Mouse (Mus musculus) forebrain, embryonic 13.5 days (tissue): Measurements from ENCODE around the gene Minpp1. TPM values are rescaled to one million over a fixed set of nuclear protein-coding genes. Genes with fewer than 3 reads are reported as not detected.
"Not testable (repeated sequence)": the region's sequence is repeated elsewhere in the genome, so short reads cannot be mapped to it uniquely, and the experiment has no call there.

ENCODE experiments used
- ATAC-seq: fragments of 200-750 bp; cut with Nextera tagmentation; 2 replicates; pipeline ENCODE4 v1.8.0; 2017
- H3K27ac ChIP-seq: fragments of 300-500 bp; sonication (generic); 2 replicates; pipeline ENCODE4 v1.5.1; 2015; ENCODE audit warnings: inconsistent platforms, mild to moderate bottlenecking, moderate library complexity
- H3K27me3 ChIP-seq: fragments of 300-500 bp; sonication (generic); 2 replicates; pipeline ENCODE4 v1.6.1; 2015; ENCODE audit warnings: mild to moderate bottlenecking, inconsistent platforms
- H3K36me3 ChIP-seq: fragments of 300-500 bp; sonication (generic); 2 replicates; pipeline ENCODE4 v1.6.1; 2015; ENCODE audit warnings: mild to moderate bottlenecking, inconsistent platforms; ENCODE audit not compliant: poor library complexity, severe bottlenecking
- H3K4me1 ChIP-seq: fragments of 300-500 bp; sonication (generic); 2 replicates; pipeline ENCODE4 v1.6.1; 2015; ENCODE audit warnings: inconsistent platforms
- H3K4me2 ChIP-seq: fragments of 300-500 bp; sonication (generic); 2 replicates; pipeline ENCODE4 v1.6.1; 2015; ENCODE audit warnings: inconsistent platforms, mild to moderate bottlenecking, moderate library complexity
- H3K4me3 ChIP-seq: fragments of 300-500 bp; sonication (generic); 2 replicates; pipeline ENCODE4 v1.5.1; 2015; ENCODE audit warnings: mild to moderate bottlenecking, inconsistent platforms
- H3K9ac ChIP-seq: fragments of 300-500 bp; sonication (generic); 2 replicates; pipeline ENCODE4 v1.6.1; 2015; ENCODE audit warnings: mild to moderate bottlenecking, inconsistent platforms
- H3K9me3 ChIP-seq: fragments of 300-500 bp; sonication (generic); replicated peaks from 2 replicates; pipeline ENCODE4 v1.6.1; 2016; ENCODE audit warnings: inconsistent platforms
- WGBS: fragments of 180-500 bp; shearing (Covaris S2); methylation state at CpG from one replicate; pipeline ENCODE4 v1.1.7; 2015; 5-methylcytosine and 5-hydroxymethylcytosine counted together
- polyA plus RNA-seq: library from polyadenylated mRNA; unstranded; fragments of >200 nt; fragmentation: Nextera tagmentation; extraction: Ambion mirVana; gene quantifications from 2 replicates; pipeline ENCODE4 v1.2.1, GENCODE M21; 2015

Gene Minpp1
- polyA plus RNA-seq, 1 experiment from 2014 or later: 38.6 TPM

- Histone ChIP-seq H3K27ac (no peak overlapping the region), H3K27me3 (no peaks in the 10 kb centered on the region), H3K9ac (no peak overlapping the region), H3K36me3 (no peaks in the 10 kb centered on the region), H3K4me3 (no peak overlapping the region), H3K4me2 (no peak overlapping the region), H3K9me3 (no peaks in the 10 kb centered on the region), H3K4me1 (no peaks in the 10 kb centered on the region)
- ATAC-seq: 0 out of 2 replicates have a peak, but pooled peaks have one; percentile 36
- WGBS: 90% methylated on average over 13 of the region's 13 CpGs
Measured at GRCm38 (mm10) chr19:32470570-32471263, 14.9 kb upstream of the Minpp1 start.

- Histone ChIP-seq H3K9ac (no peak overlapping the region), H3K4me1 (no peaks in the 10 kb centered on the region), H3K27ac (no peak overlapping the region), H3K27me3 (no peaks in the 10 kb centered on the region), H3K36me3 (no peaks in the 10 kb centered on the region), H3K4me3 (no peak overlapping the region), H3K4me2 (no peak overlapping the region), H3K9me3 (no peaks in the 10 kb centered on the region)
- no peak for ATAC-seq
- WGBS: 90% methylated on average over 12 of the region's 12 CpGs
Measured at GRCm38 (mm10) chr19:32476016-32476711, 9.4 kb upstream of the Minpp1 start.

- H3K9me3 ChIP-seq: no peaks in the 10 kb centered on the region
- no peak overlapping the region for H3K4me2 ChIP-seq
- no peaks in the 10 kb centered on the region for H3K4me1 ChIP-seq
- H3K9ac ChIP-seq: no peak overlapping the region
- ATAC-seq: no peak
- H3K27me3 ChIP-seq: no peaks in the 10 kb centered on the region
- no peak overlapping the region for H3K4me3 ChIP-seq
- H3K36me3 ChIP-seq: no peaks in the 10 kb centered on the region
- WGBS: 82% methylated on average over 4 of the region's 4 CpGs
- no peak overlapping the region for H3K27ac ChIP-seq
Measured at GRCm38 (mm10) chr19:32476712-32477052, 8.9 kb upstream of the Minpp1 start.

- 89% methylated on average over 5 of the region's 5 CpGs for WGBS
- Histone ChIP-seq H3K9ac (no peak overlapping the region), H3K27me3 (no peaks in the 10 kb centered on the region), H3K4me3 (no peak overlapping the region), H3K27ac (no peak overlapping the region), H3K9me3 (no peaks in the 10 kb centered on the region), H3K4me2 (no peak overlapping the region), H3K36me3 (no peaks in the 10 kb centered on the region), H3K4me1 (peaks cover 6% of the 10 kb centered on the region)
- no peak for ATAC-seq
Measured at GRCm38 (mm10) chr19:32480255-32480654, 5.3 kb upstream of the Minpp1 start.

- no peaks in the 10 kb centered on the region for H3K36me3 ChIP-seq
- no peak overlapping the region for H3K4me3 ChIP-seq
- H3K27ac ChIP-seq: no peak overlapping the region
- 91% methylated on average over 8 of the region's 8 CpGs for WGBS
- no peaks in the 10 kb centered on the region for H3K9me3 ChIP-seq
- no peaks in the 10 kb centered on the region for H3K27me3 ChIP-seq
- H3K9ac ChIP-seq: no peak overlapping the region
- no peak overlapping the region for H3K4me2 ChIP-seq
- H3K4me1 ChIP-seq: peaks cover 6% of the 10 kb centered on the region
- ATAC-seq: no peak
Measured at GRCm38 (mm10) chr19:32480791-32481442, 4.7 kb upstream of the Minpp1 start.

- ATAC-seq: no peak
- H3K27me3 ChIP-seq: no peaks in the 10 kb centered on the region
- no peaks in the 10 kb centered on the region for H3K9me3 ChIP-seq
- peaks cover 8% of the 10 kb centered on the region for H3K4me1 ChIP-seq
- H3K9ac ChIP-seq: no peak overlapping the region
- no peak overlapping the region for H3K4me3 ChIP-seq
- no peaks in the 10 kb centered on the region for H3K36me3 ChIP-seq
- no peak overlapping the region for H3K27ac ChIP-seq
- WGBS: 78% methylated on average over 4 of the region's 4 CpGs
- no peak overlapping the region for H3K4me2 ChIP-seq
Measured at GRCm38 (mm10) chr19:32481511-32481910, 4.1 kb upstream of the Minpp1 start.

- Histone ChIP-seq H3K27me3 (no peaks in the 10 kb centered on the region), H3K27ac (peak overlapping the region; percentile 90), H3K9me3 (no peaks in the 10 kb centered on the region), H3K4me3 (peak overlapping the region; percentile 75), H3K9ac (peak overlapping the region; percentile 78), H3K4me2 (peak overlapping the region; percentile 79), H3K36me3 (no peaks in the 10 kb centered on the region), H3K4me1 (peaks cover 23% of the 10 kb centered on the region)
- peak; percentile 3 for ATAC-seq
- WGBS: 17% methylated on average over 13 of the region's 13 CpGs
Measured at GRCm38 (mm10) chr19:32484941-32485660, 468 bp upstream of the Minpp1 start.

GRCm38 (mm10) chr19:32486106-32486724 lies 646 bp downstream of the Minpp1 start:
- H3K9me3 ChIP-seq, H3K27me3 ChIP-seq, H3K36me3 ChIP-seq: not testable (repeated sequence)
- peak overlapping the region; percentile 90 for H3K27ac ChIP-seq
- WGBS: 2% methylated on average over 47 of the region's 47 CpGs
- ATAC-seq: peak; percentile 85
- H3K4me3 ChIP-seq: peak overlapping the region; percentile 75
- H3K4me2 ChIP-seq: peak overlapping the region; percentile 79
- H3K4me1 ChIP-seq: peaks cover 23% of the 10 kb centered on the region
- H3K9ac ChIP-seq: peak overlapping the region; percentile 78

- peaks cover 10% of the 10 kb centered on the region for H3K36me3 ChIP-seq
- no peak overlapping the region for H3K27ac ChIP-seq
- H3K9ac ChIP-seq: no peak overlapping the region
- 0 out of 2 replicates have a peak overlapping the region, but pooled peaks have one; percentile 75 for H3K4me3 ChIP-seq
- peaks cover 23% of the 10 kb centered on the region for H3K4me1 ChIP-seq
- ATAC-seq: no peak
- H3K9me3 ChIP-seq: no peaks in the 10 kb centered on the region
- no peaks in the 10 kb centered on the region for H3K27me3 ChIP-seq
- WGBS: 90% methylated on average over 8 of the region's 8 CpGs
- H3K4me2 ChIP-seq: peak overlapping the region; percentile 79
Measured at GRCm38 (mm10) chr19:32487595-32488255, 2.2 kb downstream of the Minpp1 start.

- no peak overlapping the region for H3K4me2 ChIP-seq
- peaks cover 22% of the 10 kb centered on the region for H3K36me3 ChIP-seq
- no peak overlapping the region for H3K27ac ChIP-seq
- 92% methylated on average over 12 of the region's 12 CpGs for WGBS
- H3K4me3 ChIP-seq: no peak overlapping the region
- ATAC-seq: no peak
- no peaks in the 10 kb centered on the region for H3K9me3 ChIP-seq
- H3K4me1 ChIP-seq: peaks cover 23% of the 10 kb centered on the region
- H3K27me3 ChIP-seq: no peaks in the 10 kb centered on the region
- no peak overlapping the region for H3K9ac ChIP-seq
Measured at GRCm38 (mm10) chr19:32489166-32489895, 3.8 kb downstream of the Minpp1 start.

GRCm38 (mm10) chr19:32490976-32491375 lies 5.4 kb downstream of the Minpp1 start:
- no peak overlapping the region for H3K9ac ChIP-seq
- H3K36me3 ChIP-seq: peaks cover 38% of the 10 kb centered on the region
- WGBS: 95% methylated on average over 2 of the region's 2 CpGs
- no peak for ATAC-seq
- peaks cover 17% of the 10 kb centered on the region for H3K4me1 ChIP-seq
- no peak overlapping the region for H3K27ac ChIP-seq
- no peak overlapping the region for H3K4me2 ChIP-seq
- no peaks in the 10 kb centered on the region for H3K9me3 ChIP-seq
- no peaks in the 10 kb centered on the region for H3K27me3 ChIP-seq
- H3K4me3 ChIP-seq: no peak overlapping the region
